Mouse (Mus musculus) neural tube, embryonic 15.5 days (tissue): ENCODE results near the gene Susd2. TPM values are rescaled to one million over a fixed set of nuclear protein-coding genes. Genes with fewer than 3 reads are reported as not detected.
A peak's percentile ranks its signal among the peaks of the same experiment; 100 is the strongest.

ENCODE experiments used
- ATAC-seq: fragments of 200-750 bp; cut with Nextera tagmentation; 2 replicates; pipeline ENCODE4 v1.8.0; 2017; ENCODE audit warnings: mild to moderate bottlenecking, moderate TSS enrichment, moderate library complexity; ENCODE audit not compliant: low FRiP score
- H3K27ac ChIP-seq: fragments of 300-500 bp; sonication (generic); replicated peaks from 2 replicates; pipeline ENCODE4 v1.5.1; 2015; ENCODE audit warnings: mild to moderate bottlenecking, inconsistent platforms
- H3K27me3 ChIP-seq: fragments of 300-500 bp; sonication (generic); replicated peaks from 2 replicates; pipeline ENCODE4 v1.6.1; 2015; ENCODE audit warnings: inconsistent platforms
- H3K36me3 ChIP-seq: fragments of 300-500 bp; sonication (generic); 2 replicates; pipeline ENCODE4 v1.6.1; 2015; ENCODE audit warnings: inconsistent platforms
- H3K4me1 ChIP-seq: fragments of 300-500 bp; sonication (generic); 2 replicates; pipeline ENCODE4 v1.6.1; 2015; ENCODE audit warnings: inconsistent platforms
- H3K4me2 ChIP-seq: fragments of 300-500 bp; sonication (generic); 2 replicates; pipeline ENCODE4 v1.6.1; 2015; ENCODE audit warnings: inconsistent platforms, mild to moderate bottlenecking, moderate library complexity
- H3K4me3 ChIP-seq: fragments of 300-500 bp; sonication (generic); replicated peaks from 2 replicates; pipeline ENCODE4 v1.5.1; 2015; ENCODE audit warnings: mild to moderate bottlenecking, inconsistent platforms
- H3K9ac ChIP-seq: fragments of 300-500 bp; sonication (generic); replicated peaks from 2 replicates; pipeline ENCODE4 v1.6.1; 2015; ENCODE audit warnings: mild to moderate bottlenecking, inconsistent platforms
- H3K9me3 ChIP-seq: fragments of 300-500 bp; sonication (generic); replicated peaks from 2 replicates; pipeline ENCODE4 v1.6.1; 2016; ENCODE audit warnings: inconsistent platforms
- WGBS: fragments of 180-500 bp; shearing (Covaris S2); methylation state at CpG from one replicate; pipeline ENCODE4 v1.1.7; 2015; ENCODE audit warnings: mixed read lengths; 5-methylcytosine and 5-hydroxymethylcytosine counted together
- polyA plus RNA-seq: library from polyadenylated mRNA; unstranded; fragments of >200 nt; fragmentation: Nextera tagmentation; extraction: Ambion mirVana; gene quantifications from 2 replicates; pipeline ENCODE4 v1.2.1, GENCODE M21; 2015

Gene Susd2
- polyA plus RNA-seq, 1 experiment from 2014 or later, result 16.9 TPM

GRCm38 (mm10) chr10:75669936-75670335 is 26.1 kb upstream of the Susd2 start:
- H3K27ac ChIP-seq, result no peak overlapping the region
- WGBS, result 96% methylated on average over 1 of the region's 1 CpGs

DNA sequence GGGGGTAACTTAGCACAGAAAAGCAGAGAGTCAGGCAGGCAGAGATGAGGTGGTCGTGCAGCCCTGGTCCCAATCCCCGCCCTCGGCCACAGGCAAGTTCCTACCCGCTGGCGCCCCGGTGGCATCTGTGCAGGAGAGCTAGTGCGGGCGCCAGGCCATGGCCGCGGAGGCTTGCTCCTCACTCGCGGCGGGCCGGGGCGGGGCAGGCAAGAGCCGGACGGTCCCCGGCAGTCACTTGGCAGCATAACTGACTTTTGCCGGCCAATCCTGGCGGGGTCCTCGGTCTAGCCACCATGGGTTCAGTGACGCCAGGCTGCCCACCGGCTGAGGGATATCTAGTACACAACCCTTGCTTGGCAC is 24.1 kb upstream of the Susd2 start:
- peak; percentile 66 for ATAC-seq
- H3K9me3 ChIP-seq, result no peaks in the 10 kb centered on the region
- H3K4me2 ChIP-seq, result peak overlapping the region; percentile 81
- under 1% methylated on average over 23 of the region's 23 CpGs for WGBS
- H3K9ac ChIP-seq, result peak overlapping the region; percentile 49
- peaks cover 41% of the 10 kb centered on the region for H3K4me1 ChIP-seq
- H3K4me3 ChIP-seq, result peak overlapping the region; percentile 46
- H3K27me3 ChIP-seq, result peaks cover 21% of the 10 kb centered on the region; the same call in 1 of the 2 replicates
- H3K27ac ChIP-seq, result peak overlapping the region; percentile 74
- H3K36me3 ChIP-seq, result peaks cover 28% of the 10 kb centered on the region

More at GRCm38 (mm10) chr10:75669936-75670335, 26.1 kb upstream of the Susd2 start:
- Histone ChIP-seq H3K4me2 (no peak overlapping the region), H3K27me3 (peaks cover 21% of the 10 kb centered on the region; the same call in 1 of the 2 replicates), H3K4me1 (peaks cover 35% of the 10 kb centered on the region), H3K9ac (no peak overlapping the region), H3K9me3 (no peaks in the 10 kb centered on the region), H3K4me3 (no peak overlapping the region), H3K36me3 (peaks cover 22% of the 10 kb centered on the region)
- ATAC-seq, result no peak

- Histone ChIP-seq H3K4me3 (peak overlapping the region; percentile 46), H3K4me1 (peaks cover 44% of the 10 kb centered on the region), H3K9me3 (no peaks in the 10 kb centered on the region), H3K27me3 (peaks cover 21% of the 10 kb centered on the region; the same call in 1 of the 2 replicates), H3K9ac (peak overlapping the region; percentile 49), H3K36me3 (peaks cover 29% of the 10 kb centered on the region), H3K27ac (peak overlapping the region; percentile 74), H3K4me2 (peak overlapping the region; percentile 81)
- ATAC-seq, result peak; percentile 68
- WGBS, result under 1% methylated on average over 63 of the region's 63 CpGs
These were observed 23.5 kb upstream of the Susd2 start for GRCm38 (mm10) chr10:75667115-75667910.

DNA sequence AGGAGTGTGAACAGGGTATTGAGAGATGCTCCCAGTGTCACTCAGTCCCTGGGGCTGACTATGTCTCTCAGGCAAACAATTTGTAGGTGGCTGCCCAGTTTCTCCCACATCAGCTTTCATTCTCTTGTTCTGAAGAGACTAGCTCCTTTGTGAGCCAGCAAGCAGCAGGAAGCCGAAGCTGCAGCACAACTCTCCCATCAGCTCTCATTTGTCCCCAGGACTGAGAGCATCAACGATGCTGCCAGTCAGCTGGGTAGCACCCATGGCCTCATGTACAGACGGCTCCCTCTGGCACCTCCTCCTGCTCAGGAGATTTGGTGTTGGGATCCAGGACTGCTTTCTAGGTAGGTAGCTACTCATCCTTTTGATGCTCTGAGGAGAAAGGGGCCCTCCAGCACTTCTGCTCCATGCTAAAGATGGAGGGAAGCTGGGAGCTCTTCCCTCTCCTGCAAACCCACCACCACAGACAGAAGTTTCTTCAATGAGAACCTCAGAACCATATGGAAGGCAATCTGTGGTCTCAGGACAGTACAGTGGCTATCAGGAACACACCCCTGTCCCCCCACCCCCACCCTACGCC is 22.7 kb upstream of the Susd2 start:
- Histone ChIP-seq H3K4me1 (peaks cover 50% of the 10 kb centered on the region), H3K4me2 (peak overlapping the region; percentile 81), H3K36me3 (peaks cover 29% of the 10 kb centered on the region), H3K4me3 (peak overlapping the region; percentile 46), H3K27me3 (peaks cover 21% of the 10 kb centered on the region; the same call in 1 of the 2 replicates), H3K27ac (peak overlapping the region; percentile 74), H3K9ac (peak overlapping the region; percentile 49), H3K9me3 (no peaks in the 10 kb centered on the region)
- 32% methylated on average over 4 of the region's 4 CpGs for WGBS
- ATAC-seq, result no peak

DNA sequence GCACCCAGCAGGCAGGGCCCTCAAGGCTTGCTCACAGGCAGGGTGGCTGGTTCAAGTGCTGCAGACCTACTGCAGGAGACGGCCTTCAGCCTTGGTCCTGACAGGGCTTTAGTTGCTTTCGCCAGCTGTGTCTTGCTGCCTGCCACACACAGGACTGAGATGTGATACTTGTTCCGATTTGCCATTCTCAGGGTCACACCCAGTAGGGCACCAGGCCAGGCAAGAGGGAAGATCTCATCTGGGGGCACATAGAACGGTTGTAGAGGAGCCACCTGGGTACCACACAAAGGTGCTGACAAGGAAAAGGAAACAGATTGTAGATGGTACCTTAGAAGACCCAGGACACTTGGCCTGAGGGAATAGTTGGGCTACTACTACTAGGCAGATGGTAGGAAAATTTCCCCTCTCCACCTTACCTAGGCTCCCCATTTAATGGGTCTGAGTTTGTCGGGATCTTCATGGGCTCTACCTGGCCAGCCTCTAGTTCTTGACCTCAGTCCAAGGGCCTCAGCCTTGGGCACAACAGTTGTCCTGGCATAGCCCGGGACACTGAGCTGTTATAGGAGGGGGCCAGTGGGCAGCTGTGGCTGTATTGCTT is 21.0 kb upstream of the Susd2 start:
- no peak for ATAC-seq
- H3K36me3 ChIP-seq, result peaks cover 21% of the 10 kb centered on the region
- H3K4me3 ChIP-seq, result no peak overlapping the region
- H3K4me2 ChIP-seq, result no peak overlapping the region
- H3K9me3 ChIP-seq, result no peaks in the 10 kb centered on the region
- 90% methylated on average over 6 of the region's 6 CpGs for WGBS
- H3K9ac ChIP-seq, result no peak overlapping the region
- peaks cover 14% of the 10 kb centered on the region; the same call in 1 of the 2 replicates for H3K27me3 ChIP-seq
- no peak overlapping the region for H3K27ac ChIP-seq
- H3K4me1 ChIP-seq, result peaks cover 53% of the 10 kb centered on the region

DNA sequence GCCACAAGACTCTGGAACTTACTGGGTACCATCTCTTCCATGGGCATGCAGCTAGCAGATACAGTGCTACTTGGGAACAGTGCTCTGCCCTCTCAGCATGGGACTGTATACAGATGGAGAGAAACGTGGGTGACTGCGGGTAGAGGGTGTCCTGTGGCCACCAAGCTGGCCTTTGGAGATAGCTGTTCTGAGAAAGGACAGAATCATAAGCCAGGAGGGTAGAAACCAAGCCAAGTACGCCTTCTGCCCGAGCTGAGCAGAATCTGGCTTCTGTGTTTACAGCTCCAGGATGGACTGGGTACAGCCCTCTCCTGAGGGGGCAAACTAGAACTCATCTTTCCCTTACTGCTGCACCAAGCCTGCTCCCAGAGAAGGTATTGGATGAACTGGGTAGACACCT is 18.8 kb upstream of the Susd2 start:
- Histone ChIP-seq H3K9ac (no peak overlapping the region), H3K9me3 (no peaks in the 10 kb centered on the region), H3K4me2 (no peak overlapping the region), H3K27me3 (no peaks in the 10 kb centered on the region), H3K36me3 (peaks cover 28% of the 10 kb centered on the region), H3K4me3 (no peak overlapping the region), H3K4me1 (peaks cover 44% of the 10 kb centered on the region), H3K27ac (no peak overlapping the region)
- 84% methylated on average over 4 of the region's 4 CpGs for WGBS
- no peak for ATAC-seq

DNA sequence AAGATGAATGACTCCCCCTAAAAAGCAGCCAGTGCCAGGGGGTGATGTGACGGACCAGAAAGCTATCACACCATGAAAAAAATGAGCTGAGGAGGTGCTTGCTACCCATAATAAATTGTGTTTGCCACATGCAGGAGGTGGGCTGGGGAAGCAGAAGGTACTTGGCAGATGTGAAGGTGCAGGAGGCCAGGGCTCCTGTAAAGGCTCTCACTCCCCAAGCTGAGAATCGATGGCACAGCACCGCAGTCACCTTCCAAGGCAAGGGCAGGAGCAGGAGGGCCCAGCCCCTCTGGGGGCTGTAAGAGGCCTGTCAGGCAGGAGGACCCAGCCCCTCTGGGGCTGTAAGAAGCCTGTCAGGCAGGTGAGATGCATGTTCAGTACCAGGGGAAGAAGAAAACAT is 18.1 kb upstream of the Susd2 start:
- no peak overlapping the region for H3K9ac ChIP-seq
- peak overlapping the region; percentile 15 for H3K27ac ChIP-seq
- H3K36me3 ChIP-seq, result peaks cover 35% of the 10 kb centered on the region
- H3K27me3 ChIP-seq, result no peaks in the 10 kb centered on the region
- no peak overlapping the region for H3K4me2 ChIP-seq
- no peak for ATAC-seq
- H3K9me3 ChIP-seq, result no peaks in the 10 kb centered on the region
- 53% methylated on average over 3 of the region's 3 CpGs for WGBS
- no peak overlapping the region for H3K4me3 ChIP-seq
- peaks cover 37% of the 10 kb centered on the region for H3K4me1 ChIP-seq

DNA sequence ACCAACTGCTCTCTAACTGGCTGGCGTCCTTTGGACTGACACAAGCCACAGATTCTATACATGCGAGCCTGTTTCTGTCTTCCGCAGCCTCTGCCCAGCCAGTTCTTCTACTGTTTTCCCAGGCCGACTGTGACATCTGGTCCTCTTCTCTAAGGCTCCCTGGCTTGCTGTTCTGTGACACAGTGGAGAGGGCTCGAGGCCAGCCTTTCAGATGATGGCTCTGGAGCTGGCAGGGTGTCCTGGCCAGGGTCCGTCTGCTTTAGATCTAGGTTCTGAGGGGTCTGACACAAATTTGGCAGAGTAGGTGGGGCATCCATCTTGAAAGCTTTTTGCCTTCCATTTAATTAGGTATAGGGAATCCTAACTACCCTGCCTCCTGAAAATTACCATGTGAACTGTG is 17.6 kb upstream of the Susd2 start:
- Histone ChIP-seq H3K4me3 (no peak overlapping the region), H3K27me3 (no peaks in the 10 kb centered on the region), H3K4me1 (peaks cover 32% of the 10 kb centered on the region), H3K27ac (peak overlapping the region; percentile 15), H3K4me2 (no peak overlapping the region), H3K36me3 (peaks cover 40% of the 10 kb centered on the region), H3K9me3 (no peaks in the 10 kb centered on the region), H3K9ac (no peak overlapping the region)
- peak; percentile 54; the same call in 1 of the 2 replicates for ATAC-seq
- 71% methylated on average over 6 of the region's 6 CpGs for WGBS

- H3K4me1 ChIP-seq, result peaks cover 12% of the 10 kb centered on the region
- no peak for ATAC-seq
- no peak overlapping the region for H3K4me3 ChIP-seq
- H3K4me2 ChIP-seq, result no peak overlapping the region
- H3K27me3 ChIP-seq, result no peaks in the 10 kb centered on the region
- peaks cover 67% of the 10 kb centered on the region for H3K36me3 ChIP-seq
- no peaks in the 10 kb centered on the region for H3K9me3 ChIP-seq
- 98% methylated on average over 7 of the region's 7 CpGs for whole genome bisulfite sequencing
- H3K27ac ChIP-seq, result no peak overlapping the region
- no peak overlapping the region for H3K9ac ChIP-seq
These were observed 14.0 kb upstream of the Susd2 start for GRCm38 (mm10) chr10:75657772-75658171.

- no peak overlapping the region for H3K4me2 ChIP-seq
- 95% methylated on average over 5 of the region's 5 CpGs for WGBS
- H3K4me3 ChIP-seq, result no peak overlapping the region
- H3K9me3 ChIP-seq, result no peaks in the 10 kb centered on the region
- no peak for ATAC-seq
- H3K4me1 ChIP-seq, result peaks cover 9% of the 10 kb centered on the region
- H3K9ac ChIP-seq, result no peak overlapping the region
- peaks cover 67% of the 10 kb centered on the region for H3K36me3 ChIP-seq
- no peaks in the 10 kb centered on the region for H3K27me3 ChIP-seq
- no peak overlapping the region for H3K27ac ChIP-seq
These were observed 13.4 kb upstream of the Susd2 start for GRCm38 (mm10) chr10:75657165-75657564.

DNA sequence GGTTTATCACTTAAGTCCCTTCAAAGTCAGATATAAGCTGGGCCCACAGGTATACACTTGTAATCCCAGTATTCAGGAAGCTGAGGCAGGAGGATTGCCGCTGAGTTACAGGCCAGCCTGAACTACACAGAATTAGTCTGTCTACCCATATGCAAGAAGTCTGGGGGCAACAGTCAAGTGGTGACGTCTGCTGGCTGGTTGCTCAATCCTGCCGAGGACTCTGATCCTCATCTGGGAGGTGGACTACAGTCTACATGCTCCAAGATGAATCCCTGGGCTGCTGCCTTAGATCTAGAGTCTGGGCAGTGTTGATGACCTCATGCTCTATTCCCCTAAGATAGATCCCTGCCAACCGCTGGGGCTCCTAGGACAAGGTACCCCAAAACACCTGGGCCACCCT is 10.2 kb upstream of the Susd2 start:
- H3K27me3 ChIP-seq, result no peaks in the 10 kb centered on the region
- peaks cover 92% of the 10 kb centered on the region for H3K36me3 ChIP-seq
- ATAC-seq, result no peak
- H3K4me2 ChIP-seq, result no peak overlapping the region
- no peaks in the 10 kb centered on the region for H3K4me1 ChIP-seq
- no peaks in the 10 kb centered on the region for H3K9me3 ChIP-seq
- no peak overlapping the region for H3K9ac ChIP-seq
- 97% methylated on average over 4 of the region's 4 CpGs for WGBS
- H3K4me3 ChIP-seq, result no peak overlapping the region
- no peak overlapping the region for H3K27ac ChIP-seq
